Mouse (Mus musculus): ENCODE results near the gene Haus3.

DNA sequence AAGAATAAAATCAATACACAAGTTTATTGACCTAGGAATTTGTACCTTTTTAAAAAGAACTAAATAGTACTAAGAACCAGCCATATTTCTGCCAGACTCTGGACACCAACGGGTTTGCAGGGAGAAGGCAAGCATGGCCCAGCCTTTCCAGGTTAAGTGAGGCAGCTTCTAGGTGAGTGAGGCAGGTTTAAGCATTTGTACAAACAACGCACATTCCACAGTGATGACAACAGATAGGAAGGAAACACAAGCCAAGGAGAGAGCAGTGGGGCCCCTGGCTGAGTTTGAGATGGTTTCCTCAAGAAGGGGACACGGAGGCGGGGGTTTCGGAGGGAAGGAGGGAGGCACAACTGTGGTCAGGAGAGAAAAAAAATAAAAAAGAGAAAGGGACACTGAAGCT, 49.3 kb upstream of the Haus3 start:
- TF ChIP-seq HCFC1 (IDR thresholded peaks at IDR 0.05; ENCODE audit: borderline replicate concordance, insufficient read depth, low read length) (no peak), CHD2 (IDR thresholded peaks at IDR 0.05; ENCODE audit: low read depth, low read length) (no peak)
